Mouse (Mus musculus) liver, embryonic 14.5 days (tissue): ENCODE data around the gene Tmbim4. TPM values are rescaled to one million over a fixed set of nuclear protein-coding genes. Genes with fewer than 3 reads are reported as not detected.

Experiments
- ATAC-seq: fragments of 200-750 bp; cut with Nextera tagmentation; 2 replicates; pipeline ENCODE4 v1.8.0; 2017; ENCODE audit warnings: moderate number of reproducible peaks, mild to moderate bottlenecking, moderate library complexity; ENCODE audit not compliant: insufficient read depth
- DNase-seq, 3 experiments: peaks; one replicate each; pipeline ENCODE4 v3.0.0-alpha.2; 2012 to 2013; ENCODE audit warnings: low read depth in 3 of 3, low spot score in 3 of 3
- H3K27ac ChIP-seq: fragments of 300-500 bp; sonication (generic); 2 replicates; pipeline ENCODE4 v1.5.1; 2014; ENCODE audit warnings: moderate library complexity, mild to moderate bottlenecking, control low read depth, inconsistent platforms
- H3K27me3 ChIP-seq: fragments of 300-500 bp; sonication (generic); 2 replicates; pipeline ENCODE4 v1.6.1; 2014; ENCODE audit warnings: mild to moderate bottlenecking, low read length, moderate library complexity; ENCODE audit not compliant: control insufficient read depth, insufficient read depth
- H3K36me3 ChIP-seq: fragments of 300-500 bp; sonication (generic); replicated peaks from 2 replicates; pipeline ENCODE4 v1.6.1; 2014; ENCODE audit warnings: low read depth; ENCODE audit not compliant: control insufficient read depth, insufficient read depth
- H3K4me1 ChIP-seq, 2 experiments: fragments of 200-500 bp in 1 of 2; fragments of 300-500 bp in 1 of 2; sonication (generic) in 1 of 2; replicated peaks; 2 replicates each; pipeline ENCODE4 v1.6.1; 2012 to 2014; ENCODE audit warnings: antibody characterized with exemption in 1 of 2, inconsistent platforms in 1 of 2, low read length in 1 of 2; ENCODE audit not compliant: control insufficient read depth in 2 of 2, insufficient read depth in 2 of 2
- H3K4me2 ChIP-seq: fragments of 300-500 bp; sonication (generic); 2 replicates; pipeline ENCODE4 v1.6.1; 2014; ENCODE audit warnings: low read depth, mild to moderate bottlenecking, control low read depth, moderate library complexity
- H3K4me3 ChIP-seq, 2 experiments: fragments of 200-500 bp in 1 of 2; fragments of 300-500 bp in 1 of 2; sonication (generic) in 1 of 2; 2 replicates each; pipeline ENCODE4 v1.5.1; 2012 to 2014; ENCODE audit warnings: low read depth in 2 of 2, low read length in 2 of 2, mild to moderate bottlenecking in 2 of 2, control low read depth in 1 of 2, inconsistent platforms in 1 of 2, moderate library complexity in 1 of 2; ENCODE audit not compliant: insufficient read depth in 1 of 2
- H3K9ac ChIP-seq: fragments of 300-500 bp; sonication (generic); replicated peaks from 2 replicates; pipeline ENCODE4 v1.6.1; 2014; ENCODE audit warnings: mild to moderate bottlenecking, control low read depth, moderate library complexity
- H3K9me3 ChIP-seq: fragments of 300-500 bp; sonication (generic); 2 replicates; pipeline ENCODE4 v1.6.1; 2016; ENCODE audit warnings: low read length, mixed read lengths; ENCODE audit not compliant: control insufficient read depth
- CTCF ChIP-seq: IDR thresholded peaks from 2 replicates; pipeline ENCODE4 v1.5.1; 2016; ENCODE audit warnings: antibody characterized with exemption, low read depth, control low read depth
- EP300 ChIP-seq: IDR thresholded peaks from 2 replicates; pipeline ENCODE4 v1.6.1; 2016; ENCODE audit warnings: antibody characterized with exemption, low read depth
- WGBS: fragments of 180-500 bp; shearing (Covaris S2); extraction: QIAGEN DNeasy Blood & Tissue Kit; methylation state at CpG from one replicate; pipeline ENCODE4 v1.1.7; 2014; ENCODE audit not compliant: insufficient replicate concordance; 5-methylcytosine and 5-hydroxymethylcytosine counted together
- polyA plus RNA-seq, 2 experiments: library from polyadenylated mRNA; depleted of rRNA in 1 of 2; stranded (reverse) in 1 of 2; unstranded in 1 of 2; fragments of >200 nt; fragmentation: Nextera tagmentation in 1 of 2; extraction: Ambion mirVana in 1 of 2; gene quantifications; 2 replicates each; pipeline versions ENCODE4 v1.2.1 to v1.2.3; 2012 to 2014

Gene Tmbim4
- polyA plus RNA-seq, 2 experiments, result 40.1 to 82.2 TPM

DNA sequence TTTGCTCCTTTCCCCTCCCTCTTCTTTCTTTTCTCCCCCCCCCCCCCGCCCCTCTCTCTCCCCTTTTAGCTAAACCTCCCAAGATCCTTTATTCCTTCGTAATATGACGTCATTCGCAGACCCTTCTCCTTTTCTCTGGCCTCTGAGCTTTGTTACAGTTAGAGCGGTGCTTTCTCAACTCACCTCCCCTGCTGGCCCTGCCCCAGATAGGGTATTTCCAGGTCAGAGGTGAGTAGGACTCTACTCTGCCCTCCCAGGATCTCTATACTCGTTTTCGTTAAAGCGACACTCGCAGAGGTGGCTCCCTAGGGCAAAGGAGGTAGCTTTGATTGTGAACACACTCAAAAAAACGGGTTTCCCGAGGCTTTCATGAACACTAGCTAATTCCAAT lies 70.5 kb downstream of the Tmbim4 start:
- Histone ChIP-seq H3K27me3 (no peaks in the 10 kb centered on the region), H3K36me3 (no peaks in the 10 kb centered on the region), H3K4me2 (peak overlapping the region; percentile 54), H3K9me3 (no peaks in the 10 kb centered on the region), H3K4me3 (0 out of 4 replicates have a peak overlapping the region, but pooled peaks of 1 of the 2 experiments have one; percentile 13), H3K4me1 (peaks cover 0 to 7% of the 10 kb centered on the region in 2 experiments; a peak in 2 of 4 replicates), H3K9ac (no peak overlapping the region), H3K27ac (no peak overlapping the region)
- ATAC-seq (no peak), DNase-seq (no peak)
- 18% methylated on average over 10 of the region's 11 CpGs for WGBS
- TF ChIP-seq CTCF, result no peak
- no peak for TF ChIP-seq EP300

DNA sequence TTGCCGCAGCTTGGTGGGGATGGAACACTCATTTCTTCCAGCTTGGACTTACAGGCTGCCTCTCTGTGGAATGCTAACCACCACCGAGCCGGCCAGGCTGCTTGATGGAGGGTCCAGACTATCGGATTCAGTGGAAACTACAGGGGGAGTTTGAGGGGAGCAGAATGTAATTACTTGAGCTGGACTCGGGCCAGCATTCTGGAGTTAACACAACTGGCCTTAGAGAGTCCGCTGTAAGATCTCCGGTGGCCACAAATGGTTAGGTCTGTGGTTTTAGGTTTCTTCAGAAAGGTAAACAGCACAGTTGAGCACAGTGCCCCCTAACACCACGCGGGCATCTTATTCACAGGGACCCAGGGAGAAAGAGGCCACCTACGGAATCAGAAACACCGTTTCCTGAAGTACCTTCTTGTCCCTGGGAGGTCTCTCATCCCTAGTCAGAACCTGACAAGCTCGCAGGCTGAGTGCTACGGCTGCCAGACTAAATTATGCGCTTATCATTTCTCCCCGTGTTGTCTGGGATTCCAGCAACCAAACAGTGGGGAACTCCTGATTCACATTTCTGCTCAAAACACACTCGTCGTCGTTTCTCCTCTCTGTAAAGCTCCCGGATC lies 71.0 kb downstream of the Tmbim4 start:
- Histone ChIP-seq H3K4me3 (peak overlapping the region in 1 of 2 experiments; percentile 13; a peak in 1 of 4 replicates), H3K27ac (no peak overlapping the region), H3K27me3 (no peaks in the 10 kb centered on the region), H3K36me3 (no peaks in the 10 kb centered on the region), H3K4me2 (peak overlapping the region; percentile 54), H3K4me1 (peaks cover 0 to 7% of the 10 kb centered on the region in 2 experiments; a peak in 2 of 4 replicates), H3K9me3 (no peaks in the 10 kb centered on the region), H3K9ac (no peak overlapping the region)
- 22% methylated on average over 19 of the region's 19 CpGs for WGBS
- DNase-seq, result no peak
- no peak for ATAC-seq
- no peak for TF ChIP-seq CTCF
- TF ChIP-seq EP300, result no peak

DNA sequence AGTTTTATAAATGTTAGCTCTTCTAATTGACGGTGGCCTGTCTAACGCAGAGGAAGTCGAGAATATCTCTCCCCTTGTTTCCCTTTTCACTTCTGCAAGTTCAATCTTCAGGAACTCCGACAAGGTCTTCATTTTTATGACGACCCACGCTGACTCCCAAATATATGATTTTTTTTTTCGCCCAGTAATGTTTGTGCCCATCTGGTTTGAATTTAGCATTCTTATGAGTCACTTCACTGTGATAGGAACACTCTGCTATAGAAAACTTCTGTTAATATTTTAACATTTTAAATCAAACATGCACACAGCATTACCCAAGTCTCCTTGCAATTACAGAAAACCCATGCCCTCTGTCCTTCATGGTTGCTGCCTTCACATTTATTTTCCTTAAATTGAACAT lies 71.9 kb downstream of the Tmbim4 start:
- no peak overlapping the region for H3K4me2 ChIP-seq
- WGBS, result 60% methylated on average over 7 of the region's 7 CpGs
- no peaks in the 10 kb centered on the region for H3K9me3 ChIP-seq
- H3K27ac ChIP-seq, result no peak overlapping the region
- peaks cover 0 to 7% of the 10 kb centered on the region in 2 experiments; a peak in 2 of 4 replicates for H3K4me1 ChIP-seq
- H3K9ac ChIP-seq, result no peak overlapping the region
- no peaks in the 10 kb centered on the region for H3K36me3 ChIP-seq
- no peak for ATAC-seq
- H3K27me3 ChIP-seq, result no peaks in the 10 kb centered on the region
- TF ChIP-seq CTCF (no peak), EP300 (no peak)
- DNase-seq, result no peak
- H3K4me3 ChIP-seq, result no peak overlapping the region

Other genes with a start within 250 kb of the Tmbim4 start
- 6.6 and 9.0 TPM in 2 replicates for gene Helb, start 88.6 kb upstream of the Tmbim4 start, polyA plus RNA-seq (2012; rRNA removed)
- gene Helb, start 88.6 kb upstream of the Tmbim4 start, polyA plus RNA-seq (2014; fragmentation: Nextera tagmentation; extraction: Ambion mirVana), result 5.9 and 6.0 TPM in 2 replicates
- gene Irak3, start 540 bp downstream of the Tmbim4 start, polyA plus RNA-seq (2012; rRNA removed), result 0.70 and 0.78 TPM in 2 replicates
- gene Irak3, start 540 bp downstream of the Tmbim4 start, polyA plus RNA-seq (2014; fragmentation: Nextera tagmentation; extraction: Ambion mirVana), result 0.85 and 1.4 TPM in 2 replicates
- gene Llph, start 25.5 kb downstream of the Tmbim4 start, polyA plus RNA-seq (2012; rRNA removed), result 11.6 and 33.6 TPM in 2 replicates
- gene Llph, start 25.5 kb downstream of the Tmbim4 start, polyA plus RNA-seq (2014; fragmentation: Nextera tagmentation; extraction: Ambion mirVana), result 31.9 and 32.2 TPM in 2 replicates